Mouse (Mus musculus) CH12.LX (cell line): ENCODE data around the gene Ddias. TPM values are rescaled to one million over a fixed set of nuclear protein-coding genes. Genes with fewer than 3 reads are reported as not detected.

ENCODE experiments used
- DNase-seq: peaks from one replicate; pipeline ENCODE4 v3.0.0-alpha.2; 2013; ENCODE audit errors: extremely low read depth
- H3K27ac ChIP-seq: 2 replicates; pipeline ENCODE4 v1.5.1; 2012; ENCODE audit warnings: low read depth, mild to moderate bottlenecking, control low read depth, moderate library complexity; ENCODE audit not compliant: insufficient read depth
- H3K27me3 ChIP-seq: replicated peaks from 2 replicates; pipeline ENCODE3; 2012; ENCODE audit warnings: inconsistent platforms
- H3K36me3 ChIP-seq, 2 experiments: replicated peaks in 1 of 2; 2 replicates each; pipeline versions ENCODE3 to v1.6.1; 2012; ENCODE audit warnings: inconsistent platforms in 1 of 2, low read length in 1 of 2, mild to moderate bottlenecking in 1 of 2, mixed read lengths in 1 of 2, moderate library complexity in 1 of 2; ENCODE audit not compliant: control insufficient read depth in 1 of 2, insufficient read depth in 1 of 2
- H3K4me1 ChIP-seq, 2 experiments: 2 replicates each; pipeline ENCODE4 v1.6.1; 2012; ENCODE audit warnings: inconsistent platforms in 1 of 2, moderate library complexity in 1 of 2; ENCODE audit not compliant: insufficient read depth in 2 of 2, control insufficient read depth in 1 of 2
- H3K4me2 ChIP-seq: 2 replicates; pipeline ENCODE4 v1.6.1; 2012; ENCODE audit warnings: low read depth, mild to moderate bottlenecking, control low read depth; ENCODE audit not compliant: poor library complexity, insufficient read depth, severe bottlenecking
- H3K4me3 ChIP-seq, 3 experiments: fragments of 150-350 bp in 1 of 3; sonication (generic) in 1 of 3; replicated peaks in 1 of 3; 2 replicates each; pipeline versions ENCODE3 to v1.5.1; 2011 to 2012; ENCODE audit warnings: low read depth in 2 of 3, low read length in 2 of 3, mild to moderate bottlenecking in 2 of 3, moderate library complexity in 2 of 3, control low read depth in 1 of 3, improper control_type of control experiment in 1 of 3, inconsistent platforms in 1 of 3, mixed read lengths in 1 of 3; ENCODE audit not compliant: poor library complexity in 1 of 3
- H3K79me2 ChIP-seq: replicated peaks from 2 replicates; pipeline ENCODE4 v1.6.1; 2012; ENCODE audit warnings: mild to moderate bottlenecking, moderate library complexity; ENCODE audit not compliant: control insufficient read depth, poor library complexity, insufficient read depth, severe bottlenecking; ENCODE audit errors: extremely low read depth
- H3K9ac ChIP-seq: 2 replicates; pipeline ENCODE4 v1.6.1; 2012; ENCODE audit warnings: low read depth, mild to moderate bottlenecking, control low read depth, moderate library complexity; ENCODE audit not compliant: insufficient read depth
- H3K9me3 ChIP-seq: replicated peaks from 2 replicates; pipeline ENCODE3; 2012; ENCODE audit warnings: low read length, inconsistent platforms, mixed read lengths
- CHD1 ChIP-seq: IDR thresholded peaks from 2 replicates; pipeline ENCODE4 v1.6.1; 2012; ENCODE audit warnings: low read depth, low read length, improper control_type of control experiment, inconsistent platforms
- ELF1 ChIP-seq: IDR thresholded peaks from 2 replicates; pipeline ENCODE4 v1.6.1; 2014; ENCODE audit warnings: low read depth, mild to moderate bottlenecking, inconsistent platforms, low read length, improper control_type of control experiment
- EP300 ChIP-seq: IDR thresholded peaks from 2 replicates; pipeline ENCODE4 v1.6.1; 2011; ENCODE audit warnings: low read length, improper control_type of control experiment
- JUND ChIP-seq: conservative IDR thresholded peaks from 2 replicates; pipeline ENCODE4 v1.6.1; 2011; ENCODE audit warnings: low read depth, low read length, improper control_type of control experiment
- KAT2A ChIP-seq: IDR thresholded peaks from 2 replicates; pipeline ENCODE4 v1.6.1; 2012; ENCODE audit warnings: low read length, improper control_type of control experiment, inconsistent platforms; ENCODE audit not compliant: insufficient replicate concordance
- MAFK ChIP-seq: IDR thresholded peaks from 2 replicates; pipeline ENCODE4 v1.6.1; 2011; ENCODE audit warnings: low read length, improper control_type of control experiment; ENCODE audit not compliant: insufficient replicate concordance
- MXI1 ChIP-seq: IDR thresholded peaks from 2 replicates; pipeline ENCODE4 v1.6.1; 2011; ENCODE audit warnings: mild to moderate bottlenecking, low read depth, low read length, improper control_type of control experiment
- NELFE ChIP-seq: IDR thresholded peaks from 2 replicates; pipeline ENCODE4 v1.6.1; 2011; ENCODE audit warnings: low read depth, low read length, improper control_type of control experiment
- NRF1 ChIP-seq: IDR thresholded peaks from 2 replicates; pipeline ENCODE4 v1.6.1; 2014; ENCODE audit warnings: low read depth, mild to moderate bottlenecking, inconsistent platforms, low read length, improper control_type of control experiment, moderate library complexity
- SMC3 ChIP-seq: IDR thresholded peaks from 2 replicates; pipeline ENCODE4 v1.6.1; 2011; ENCODE audit warnings: low read depth, low read length, improper control_type of control experiment
- TBP ChIP-seq: conservative IDR thresholded peaks from 2 replicates; pipeline ENCODE4 v1.6.1; 2011; ENCODE audit warnings: low read depth, low read length, improper control_type of control experiment
- UBTF ChIP-seq: IDR thresholded peaks from 2 replicates; pipeline ENCODE4 v1.6.1; 2012; ENCODE audit warnings: low read depth, mild to moderate bottlenecking, inconsistent platforms, low read length, improper control_type of control experiment, moderate library complexity
- USF2 ChIP-seq: conservative IDR thresholded peaks from 2 replicates; pipeline ENCODE4 v1.6.1; 2011; ENCODE audit warnings: low read depth, low read length, improper control_type of control experiment
- ZC3H11A ChIP-seq: IDR thresholded peaks from 2 replicates; pipeline ENCODE4 v1.6.1; 2012; ENCODE audit warnings: low read depth, mild to moderate bottlenecking, inconsistent platforms, low read length, improper control_type of control experiment
- ZMIZ1 ChIP-seq: IDR thresholded peaks from 2 replicates; pipeline ENCODE4 v1.6.1; 2012; ENCODE audit warnings: low read depth, mild to moderate bottlenecking, inconsistent platforms, low read length, improper control_type of control experiment
- ZNF384 ChIP-seq: IDR thresholded peaks from 2 replicates; pipeline ENCODE4 v1.6.1; 2012; ENCODE audit warnings: low read depth, low read length, improper control_type of control experiment, inconsistent platforms
- dilution Hi-C: fragments of 300-500 bp; cut with MboI; formaldehyde crosslinking; loops from 2 replicates; pipeline ENCODE4 v1.14.3; 2020; ENCODE audit warnings: low sequenced_read_pairs; ENCODE audit not compliant: extremely low pct_unique_long_range_greater_than_20kb, extremely low pct_ligation_motif_present
- in situ Hi-C: fragments of 300-500 bp; cut with MboI; formaldehyde crosslinking; loops from 3 replicates; pipeline ENCODE4 v1.14.3; 2019; ENCODE audit warnings: low sequenced_read_pairs, low pct_ligation_motif_present, low pct_unique_long_range_greater_than_20kb, mixed read lengths
- polyA plus RNA-seq: library from polyadenylated mRNA; unstranded; fragments of >175 nt; gene quantifications from 2 replicates; pipeline ENCODE4 v1.2.1, GENCODE M21; 2012; ENCODE audit warnings: low read depth; ENCODE audit not compliant: insufficient read length
- total RNA-seq, 2 experiments: library from RNA; depleted of rRNA; stranded (reverse); fragments of 300-350 nt in 1 of 2; fragments of >200 nt in 1 of 2; gene quantifications; 2 replicates each; pipeline ENCODE4 v1.2.3; 2012 to 2014

Gene Ddias
- total and polyA plus RNA-seq, 3 experiments, result 17.5 to 38.0 (median 24.0) TPM

DNA sequence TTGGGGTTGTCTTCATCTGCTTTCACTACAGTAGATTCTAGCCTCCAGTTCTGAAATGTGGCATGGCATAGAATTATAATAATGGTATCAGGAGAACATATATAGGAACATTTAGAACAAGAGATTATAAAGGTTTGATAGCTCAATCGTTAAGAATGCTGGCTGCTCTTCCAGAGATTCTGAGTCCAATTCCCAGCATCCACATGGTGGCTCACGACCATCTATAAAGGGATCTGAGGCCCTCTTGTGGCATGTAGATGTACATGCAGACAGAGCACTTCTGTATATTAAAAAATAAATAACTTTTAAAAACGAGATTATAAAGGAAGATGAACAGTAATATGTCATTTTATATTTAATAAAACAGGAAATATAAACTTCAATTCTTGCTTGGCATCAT lies 19.4 kb upstream of the Ddias start (continued):
- TF ChIP-seq ZMIZ1, result no peak
- no peak for TF ChIP-seq USF2
- TF ChIP-seq KAT2A, result no peak

DNA sequence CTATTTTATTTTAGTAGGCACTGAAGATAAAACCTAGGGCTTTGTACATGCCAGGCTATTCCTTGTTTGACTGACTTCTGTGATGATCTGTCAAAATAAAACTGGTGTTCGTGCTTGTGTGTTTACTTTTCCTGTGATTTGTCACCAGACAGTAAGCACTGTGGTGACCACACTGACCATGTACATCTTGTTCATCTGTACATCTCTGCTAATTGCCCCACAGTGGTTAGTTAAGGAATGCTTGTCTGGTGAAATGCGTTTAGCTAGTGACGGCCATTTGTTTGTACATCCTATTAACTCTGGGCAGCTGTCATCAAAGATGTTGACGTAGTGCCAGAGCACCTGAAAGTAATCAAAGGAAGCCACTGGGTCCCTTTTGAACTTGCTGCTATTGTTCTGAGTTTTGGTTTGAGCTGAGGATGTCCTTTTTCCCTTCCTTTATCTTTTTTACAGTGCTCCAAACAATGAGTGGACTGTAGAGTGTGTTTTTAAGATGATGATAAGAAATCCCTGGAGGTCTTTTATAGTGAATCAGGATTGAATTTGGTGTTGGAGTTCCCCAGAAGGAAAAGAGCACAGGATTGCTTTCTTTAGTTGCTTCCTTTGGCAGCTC lies 16.7 kb upstream of the Ddias start:
- dilution Hi-C loops, result no loop called here
- in situ Hi-C loops, result loop anchor here (10.0 kb wide), 1 partner anchor 74 kb away; no protein-coding TSS in a partner anchor

DNA sequence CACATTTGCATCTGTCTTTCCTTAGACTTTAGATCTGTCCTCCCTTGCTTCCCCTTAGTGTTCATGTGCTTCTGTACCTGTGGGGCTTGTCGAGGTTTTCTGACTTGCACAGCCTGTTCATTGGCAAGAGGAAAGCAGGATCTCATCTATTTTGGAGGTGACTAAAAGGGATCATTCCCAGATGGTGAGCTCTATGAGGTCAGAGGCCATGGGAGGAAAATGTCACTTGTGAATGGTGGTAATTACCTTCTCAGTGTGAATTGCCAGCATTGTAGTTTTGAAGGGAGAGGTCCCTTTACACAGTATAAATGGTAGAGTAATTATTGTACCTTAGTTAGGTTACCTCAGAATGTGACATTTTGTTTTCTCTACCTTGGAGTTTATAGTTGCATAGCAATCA lies 16.2 kb upstream of the Ddias start:
- H3K4me3 ChIP-seq, result no peak overlapping the region
- no peak overlapping the region for H3K4me2 ChIP-seq
- H3K36me3 ChIP-seq, result peaks cover 0 to 49% of the 10 kb centered on the region in 2 experiments
- H3K4me1 ChIP-seq, result peaks cover 0 to 7% of the 10 kb centered on the region in 2 experiments; a peak in 1 of 4 replicates
- H3K9me3 ChIP-seq, result no peaks in the 10 kb centered on the region
- no peak for DNase-seq
- no peak overlapping the region for H3K9ac ChIP-seq
- dilution Hi-C loops (no loop called here), in situ Hi-C loops (loop anchor here (10.0 kb wide), 1 partner anchor 75 kb away; no protein-coding TSS in a partner anchor)
- H3K79me2 ChIP-seq, result no peaks in the 10 kb centered on the region
- TF ChIP-seq KAT2A (no peak), USF2 (no peak), MXI1 (no peak)
- no peaks in the 10 kb centered on the region for H3K27me3 ChIP-seq
- no peak overlapping the region for H3K27ac ChIP-seq

More for the DNA sequence above, 16.7 kb upstream of the Ddias start:
- H3K4me3 ChIP-seq, result no peak overlapping the region
- TF ChIP-seq CHD1 (no peak), TBP (no peak), ELF1 (no peak), NELFE (no peak), SMC3 (no peak), NRF1 (no peak), ZNF384 (no peak), ZC3H11A (no peak), EP300 (no peak), MAFK (no peak), UBTF (no peak), JUND (no peak)
- H3K9ac ChIP-seq, result no peak overlapping the region
- no peak for DNase-seq
- no peaks in the 10 kb centered on the region for H3K9me3 ChIP-seq
- no peaks in the 10 kb centered on the region for H3K27me3 ChIP-seq
- H3K27ac ChIP-seq, result no peak overlapping the region
- peaks cover 0 to 46% of the 10 kb centered on the region in 2 experiments for H3K36me3 ChIP-seq
- peaks cover 0 to 5% of the 10 kb centered on the region in 2 experiments; a peak in 1 of 4 replicates for H3K4me1 ChIP-seq
- no peaks in the 10 kb centered on the region for H3K79me2 ChIP-seq
- H3K4me2 ChIP-seq, result no peak overlapping the region
